8 mouse cellular contexts compared by ENCODE assay signal in genomic region chr5:134314688-134315622, GRCm38 (mm10). TPM values are rescaled to one million over a fixed set of nuclear protein-coding genes. Genes with fewer than 3 reads are reported as not detected.
DNase-seq lines count a peak whose midpoint lies in the region; ATAC-seq lines count a peak whose summit lies in the region.

Gene Gtf2i, minus strand, starts transcription at chr5:134314760.

- ATAC-seq in inflammation-experienced regulatory T-cells, adult 6 months: peak; percentile 85
- peak; percentile 83 for ATAC-seq in megakaryocyte-erythroid progenitor cell, adult 5-6 weeks (replicated peaks; ENCODE audit: low FRiP score, low TSS enrichment, poor library complexity, severe bottlenecking)

- peak; percentile 98 for DNase-seq in adrenal gland, adult (ENCODE audit: inconsistent age in 2 of 2, low spot score in 1 of 2)
- peak; percentile 97 for DNase-seq in embryo, embryonic 10.5 days (ENCODE audit: low spot score)
- DNase-seq in gastrocnemius, postnatal 14 days: peak; percentile 95
- DNase-seq in left cerebral cortex, postnatal 10 days (ENCODE audit: extremely low spot score in 1 of 2, low spot score in 2 of 2): peak; percentile 96 to 97
- DNase-seq in right cerebral cortex, postnatal 25 days: peak; percentile 95
- DNase-seq in urinary bladder, postnatal 4 days (ENCODE audit: low spot score in 2 of 2): peak; percentile 93 to 96

- intact Hi-C loops in gastrocnemius, postnatal 14 days (cut with DNase I; ENCODE audit: low total_unique reads): no loop called here
- intact Hi-C loops in left cerebral cortex, postnatal 10 days (cut with DNase I): no loop called here

RNA-seq across cellular contexts. Expression of gene Gtf2i, which starts in this region (rescaled TPM):
- total RNA-seq in gastrocnemius, postnatal 14 days (2021): 100 to 1,000 TPM; 119 to 134 TPM
- polyA plus RNA-seq in inflammation-experienced regulatory T-cells, adult 6 months (2017; shearing (Covaris generic)): 10 to 100 TPM; 91.5 to 97.5 (median 94.5) TPM
- 100 to 1,000 TPM; 186 to 207 TPM for total RNA-seq in left cerebral cortex, postnatal 10 days (2021)
- total RNA-seq in megakaryocyte-erythroid progenitor cell, adult 5-6 weeks (2014; fragmentation: Nextera tagmentation): 107 and 116 TPM in 2 replicates
- total RNA-seq in megakaryocyte-erythroid progenitor cell, adult 5-6 weeks (2017): 42.8 and 45.5 TPM in 2 replicates

Comparison
In these comparisons a context has a peak if more than half of its experiments do, and no peak if none do; other contexts are left out.
1. Peak in every context shown above with its lines: DNase-seq and ATAC-seq.